Mouse (Mus musculus) erythroblast, embryonic 14.5 days (primary cell): ENCODE data around the gene Klc3. TPM values are rescaled to one million over a fixed set of nuclear protein-coding genes. Genes with fewer than 3 reads are reported as not detected.
A peak's percentile ranks its signal among the peaks of the same experiment; 100 is the strongest.

Experiments
- H3K27me3 ChIP-seq: 2 replicates; pipeline ENCODE4 v1.6.1; 2012; ENCODE audit warnings: inconsistent platforms; ENCODE audit not compliant: control insufficient read depth
- H3K36me3 ChIP-seq: 2 replicates; pipeline ENCODE4 v1.6.1; 2012; ENCODE audit warnings: mild to moderate bottlenecking, inconsistent platforms; ENCODE audit not compliant: control insufficient read depth
- H3K4me1 ChIP-seq: 2 replicates; pipeline ENCODE4 v1.6.1; 2012; ENCODE audit warnings: inconsistent platforms; ENCODE audit not compliant: control insufficient read depth
- H3K4me3 ChIP-seq: replicated peaks from 2 replicates; pipeline ENCODE3; 2012; ENCODE audit warnings: moderate library complexity, mild to moderate bottlenecking, inconsistent platforms
- H3K9me3 ChIP-seq: 2 replicates; pipeline ENCODE4 v1.6.1; 2012; ENCODE audit warnings: low read length, inconsistent platforms, mixed read lengths; ENCODE audit not compliant: control insufficient read depth
- GATA1 ChIP-seq: IDR thresholded peaks from 2 replicates; pipeline ENCODE4 v1.6.1; 2012; ENCODE audit warnings: low read length, inconsistent platforms, mixed read lengths
- TAL1 ChIP-seq: IDR thresholded peaks from 3 replicates; pipeline ENCODE4 v1.6.1; 2012; ENCODE audit warnings: low read length, inconsistent platforms, mixed read lengths
- polyA plus RNA-seq: library from polyadenylated mRNA; stranded (reverse); fragments of >175 nt; gene quantifications from 2 replicates; pipeline ENCODE4 v1.2.3, GENCODE M21; 2012

The Klc3 gene
- polyA plus RNA-seq, 1 experiment = not detected

GRCm38 (mm10) chr7:19413525-19413924, 9.6 kb upstream of the Klc3 start:
- H3K4me1 ChIP-seq = no peaks in the 10 kb centered on the region
- peaks cover 27% of the 10 kb centered on the region for H3K27me3 ChIP-seq
- TF ChIP-seq GATA1 (no peak), TAL1 (no peak)
- H3K9me3 ChIP-seq = peaks cover 5% of the 10 kb centered on the region
- no peak overlapping the region for H3K4me3 ChIP-seq
- no peaks in the 10 kb centered on the region for H3K36me3 ChIP-seq

GRCm38 (mm10) chr7:19411783-19412182, 7.9 kb upstream of the Klc3 start:
- H3K9me3 ChIP-seq = peaks cover 5% of the 10 kb centered on the region
- no peak for TF ChIP-seq GATA1
- no peak for TF ChIP-seq TAL1
- no peaks in the 10 kb centered on the region for H3K4me1 ChIP-seq
- peaks cover 20% of the 10 kb centered on the region for H3K27me3 ChIP-seq
- H3K36me3 ChIP-seq = no peaks in the 10 kb centered on the region
- H3K4me3 ChIP-seq = no peak overlapping the region

- peaks cover 17% of the 10 kb centered on the region for H3K27me3 ChIP-seq
These were observed 7.0 kb upstream of the Klc3 start for GRCm38 (mm10) chr7:19410766-19411344.

GRCm38 (mm10) chr7:19409753-19410152, 5.8 kb upstream of the Klc3 start:
- Histone ChIP-seq H3K27me3 (peaks cover 15% of the 10 kb centered on the region), H3K4me1 (peaks cover 4% of the 10 kb centered on the region)
- TF ChIP-seq TAL1 (no peak), GATA1 (no peak)

More at GRCm38 (mm10) chr7:19410766-19411344, 7.0 kb upstream of the Klc3 start:
- Histone ChIP-seq H3K9me3 (peaks cover 5% of the 10 kb centered on the region), H3K36me3 (no peaks in the 10 kb centered on the region), H3K4me3 (no peak overlapping the region), H3K4me1 (no peaks in the 10 kb centered on the region)
- no peak for TF ChIP-seq TAL1
- TF ChIP-seq GATA1 = no peak

GRCm38 (mm10) chr7:19405417-19405816, 1.5 kb upstream of the Klc3 start:
- H3K4me3 ChIP-seq = no peak overlapping the region
- TF ChIP-seq GATA1 (no peak), TAL1 (no peak)
- H3K4me1 ChIP-seq = peaks cover 16% of the 10 kb centered on the region
- H3K27me3 ChIP-seq = peaks cover 57% of the 10 kb centered on the region
- no peaks in the 10 kb centered on the region for H3K36me3 ChIP-seq
- H3K9me3 ChIP-seq = peaks cover 16% of the 10 kb centered on the region

More at GRCm38 (mm10) chr7:19409753-19410152, 5.8 kb upstream of the Klc3 start:
- Histone ChIP-seq H3K36me3 (no peaks in the 10 kb centered on the region), H3K9me3 (peaks cover 5% of the 10 kb centered on the region), H3K4me3 (no peak overlapping the region)

GRCm38 (mm10) chr7:19404476-19404875, 572 bp upstream of the Klc3 start, which contains the start of gene Ckm:
TSS of gene Ckm (plus strand) at chr7:19404776.
- TF ChIP-seq TAL1 (no peak), GATA1 (no peak)
- H3K4me3 ChIP-seq = peak within 1 kb of the TSS; percentile 49
- H3K27me3 ChIP-seq = peaks cover 67% of the 10 kb centered on the region
- H3K9me3 ChIP-seq = peaks cover 17% of the 10 kb centered on the region
- peaks cover 19% of the 10 kb centered on the region for H3K4me1 ChIP-seq
- H3K36me3 ChIP-seq = no peaks in the 10 kb centered on the region

GRCm38 (mm10) chr7:19402535-19403112, 1.3 kb downstream of the Klc3 start:
- TF ChIP-seq TAL1 = no peak
- TF ChIP-seq GATA1 = no peak
- H3K27me3 ChIP-seq = peaks cover 71% of the 10 kb centered on the region
- no peaks in the 10 kb centered on the region for H3K36me3 ChIP-seq
- no peak overlapping the region for H3K4me3 ChIP-seq
- peaks cover 23% of the 10 kb centered on the region for H3K4me1 ChIP-seq
- H3K9me3 ChIP-seq = peaks cover 17% of the 10 kb centered on the region

GRCm38 (mm10) chr7:19400946-19401345, 3.0 kb downstream of the Klc3 start:
- peaks cover 65% of the 10 kb centered on the region for H3K27me3 ChIP-seq
- peaks cover 1% of the 10 kb centered on the region for H3K36me3 ChIP-seq
- H3K9me3 ChIP-seq = peaks cover 17% of the 10 kb centered on the region
- TF ChIP-seq GATA1 = no peak
- H3K4me1 ChIP-seq = peaks cover 23% of the 10 kb centered on the region
- no peak overlapping the region for H3K4me3 ChIP-seq

GRCm38 (mm10) chr7:19399496-19400280, 4.2 kb downstream of the Klc3 start:
- Histone ChIP-seq H3K4me3 (no peak overlapping the region), H3K36me3 (peaks cover 14% of the 10 kb centered on the region), H3K4me1 (peaks cover 20% of the 10 kb centered on the region), H3K27me3 (peaks cover 56% of the 10 kb centered on the region), H3K9me3 (peaks cover 17% of the 10 kb centered on the region)
- no peak for TF ChIP-seq GATA1
- TF ChIP-seq TAL1 = no peak
